Mouse (Mus musculus): ENCODE data around the gene Elovl1. TPM values are rescaled to one million over a fixed set of nuclear protein-coding genes. Genes with fewer than 3 reads are reported as not detected.

Elovl1 gene
- polyA plus RNA-seq, 1 experiment from 2014 or later: 36.6 TPM

GRCm38 (mm10) chr4:118424541-118425160, 3.2 kb upstream of the Elovl1 start:
- ATAC-seq: no peak
- Histone ChIP-seq H3K4me2 (ENCODE audit: low read length) (no peak overlapping the region), H3K36me3 (ENCODE audit: control insufficient read depth, insufficient read depth, low read length) (peaks cover 12% of the 10 kb centered on the region; the same call in 1 of the 2 replicates), H3K4me1 (ENCODE audit: control insufficient read depth, insufficient read depth, low read depth, low read length) (peaks cover 17% of the 10 kb centered on the region), H3K4me3 (ENCODE audit: low read length) (no peak overlapping the region), H3K27me3 (replicated peaks; ENCODE audit: control insufficient read depth, insufficient read depth, low read length) (no peaks in the 10 kb centered on the region), H3K9ac (ENCODE audit: low read depth, low read length) (no peak overlapping the region), H3K27ac (ENCODE audit: low read depth, low read length) (no peak overlapping the region), H3K9me3 (ENCODE audit: control insufficient read depth, low read length) (no peaks in the 10 kb centered on the region)
- 90% methylated on average over 4 of the region's 4 CpGs for WGBS

- Histone ChIP-seq H3K4me1 (ENCODE audit: control insufficient read depth, insufficient read depth, low read depth, low read length) (peaks cover 17% of the 10 kb centered on the region), H3K4me3 (ENCODE audit: low read length) (no peak overlapping the region), H3K9ac (ENCODE audit: low read depth, low read length) (no peak overlapping the region), H3K9me3 (ENCODE audit: control insufficient read depth, low read length) (no peaks in the 10 kb centered on the region), H3K4me2 (ENCODE audit: low read length) (no peak overlapping the region), H3K27me3 (replicated peaks; ENCODE audit: control insufficient read depth, insufficient read depth, low read length) (no peaks in the 10 kb centered on the region), H3K36me3 (ENCODE audit: control insufficient read depth, insufficient read depth, low read length) (peaks cover 12% of the 10 kb centered on the region; the same call in 1 of the 2 replicates), H3K27ac (ENCODE audit: low read depth, low read length) (no peak overlapping the region)
- 100% methylated on average over 1 of the region's 1 CpGs for WGBS
- no peak for ATAC-seq
Measured at GRCm38 (mm10) chr4:118425374-118425773, 2.5 kb upstream of the Elovl1 start.

- Histone ChIP-seq H3K27ac (ENCODE audit: low read depth, low read length) (peak overlapping the region; percentile 69), H3K36me3 (ENCODE audit: control insufficient read depth, insufficient read depth, low read length) (peaks cover 10% of the 10 kb centered on the region), H3K4me2 (ENCODE audit: low read length) (peak overlapping the region; percentile 90), H3K27me3 (replicated peaks; ENCODE audit: control insufficient read depth, insufficient read depth, low read length) (no peaks in the 10 kb centered on the region), H3K9ac (ENCODE audit: low read depth, low read length) (peak overlapping the region; percentile 79), H3K9me3 (ENCODE audit: control insufficient read depth, low read length) (no peaks in the 10 kb centered on the region), H3K4me1 (ENCODE audit: control insufficient read depth, insufficient read depth, low read depth, low read length) (peaks cover 17% of the 10 kb centered on the region), H3K4me3 (ENCODE audit: low read length) (peak overlapping the region; percentile 59)
- 3% methylated on average over 5 of the region's 5 CpGs for WGBS
- peak; percentile 31; the same call in 1 of the 2 replicates for ATAC-seq
Measured at GRCm38 (mm10) chr4:118427415-118427767, 502 bp upstream of the Elovl1 start.

- ATAC-seq: peak; percentile 15; the same call in 1 of the 2 replicates
- Histone ChIP-seq H3K9me3 (ENCODE audit: control insufficient read depth, low read length) (no peaks in the 10 kb centered on the region), H3K4me1 (ENCODE audit: control insufficient read depth, insufficient read depth, low read depth, low read length) (peaks cover 17% of the 10 kb centered on the region)
Measured at GRCm38 (mm10) chr4:118428531-118429214, 780 bp downstream of the Elovl1 start.

GRCm38 (mm10) chr4:118429215-118429895, 1.5 kb downstream of the Elovl1 start:
- peak overlapping the region; percentile 90 for H3K4me2 ChIP-seq (ENCODE audit: low read length)
- no peak overlapping the region for H3K4me3 ChIP-seq (ENCODE audit: low read length)
- H3K4me1 ChIP-seq (ENCODE audit: control insufficient read depth, insufficient read depth, low read depth, low read length): peaks cover 17% of the 10 kb centered on the region
- H3K27me3 ChIP-seq (replicated peaks; ENCODE audit: control insufficient read depth, insufficient read depth, low read length): no peaks in the 10 kb centered on the region
- no peaks in the 10 kb centered on the region for H3K9me3 ChIP-seq (ENCODE audit: control insufficient read depth, low read length)
- H3K36me3 ChIP-seq (ENCODE audit: control insufficient read depth, insufficient read depth, low read length): peaks cover 8% of the 10 kb centered on the region; the same call in 1 of the 2 replicates
- 63% methylated on average over 7 of the region's 7 CpGs for WGBS
- H3K9ac ChIP-seq (ENCODE audit: low read depth, low read length): no peak overlapping the region
- no peak overlapping the region for H3K27ac ChIP-seq (ENCODE audit: low read depth, low read length)
- ATAC-seq: no peak

More at GRCm38 (mm10) chr4:118428531-118429214, 780 bp downstream of the Elovl1 start:
- peak overlapping the region; percentile 59 for H3K4me3 ChIP-seq (ENCODE audit: low read length)
- H3K36me3 ChIP-seq (ENCODE audit: control insufficient read depth, insufficient read depth, low read length): peaks cover 8% of the 10 kb centered on the region; the same call in 1 of the 2 replicates
- 53% methylated on average over 15 of the region's 15 CpGs for WGBS
- H3K4me2 ChIP-seq (ENCODE audit: low read length): peak overlapping the region; percentile 90
- no peaks in the 10 kb centered on the region for H3K27me3 ChIP-seq (replicated peaks; ENCODE audit: control insufficient read depth, insufficient read depth, low read length)
- H3K27ac ChIP-seq (ENCODE audit: low read depth, low read length): peak overlapping the region; percentile 53
- peak overlapping the region; percentile 79 for H3K9ac ChIP-seq (ENCODE audit: low read depth, low read length)

- ATAC-seq: no peak
- no peak overlapping the region for H3K27ac ChIP-seq (ENCODE audit: low read depth, low read length)
- H3K4me1 ChIP-seq (ENCODE audit: control insufficient read depth, insufficient read depth, low read depth, low read length): peaks cover 19% of the 10 kb centered on the region
- WGBS: 52% methylated on average over 8 of the region's 8 CpGs
- H3K27me3 ChIP-seq (replicated peaks; ENCODE audit: control insufficient read depth, insufficient read depth, low read length): no peaks in the 10 kb centered on the region
- no peak overlapping the region for H3K4me2 ChIP-seq (ENCODE audit: low read length)
- peaks cover 8% of the 10 kb centered on the region; the same call in 1 of the 2 replicates for H3K36me3 ChIP-seq (ENCODE audit: control insufficient read depth, insufficient read depth, low read length)
- no peak overlapping the region for H3K9ac ChIP-seq (ENCODE audit: low read depth, low read length)
- H3K9me3 ChIP-seq (ENCODE audit: control insufficient read depth, low read length): no peaks in the 10 kb centered on the region
- H3K4me3 ChIP-seq (ENCODE audit: low read length): no peak overlapping the region
Measured at GRCm38 (mm10) chr4:118432332-118432731, 4.4 kb downstream of the Elovl1 start.

- under 1% methylated on average over 59 of the region's 67 CpGs for WGBS
- peak; percentile 97 for ATAC-seq
Measured at GRCm38 (mm10) chr4:118436820-118437603, 9.1 kb downstream of the Elovl1 start, which contains the start of gene Cdc20. Cdc20 (minus strand) TSS chr4:118437352.

GRCm38 (mm10) chr4:118437829-118438253, 9.9 kb downstream of the Elovl1 start:
- Histone ChIP-seq H3K4me2 (ENCODE audit: low read length) (peak overlapping the region; percentile 84), H3K27ac (ENCODE audit: low read depth, low read length) (peak overlapping the region; percentile 84), H3K36me3 (ENCODE audit: control insufficient read depth, insufficient read depth, low read length) (no peaks in the 10 kb centered on the region), H3K4me3 (ENCODE audit: low read length) (peak overlapping the region; percentile 48), H3K9ac (ENCODE audit: low read depth, low read length) (peak overlapping the region; percentile 58), H3K27me3 (replicated peaks; ENCODE audit: control insufficient read depth, insufficient read depth, low read length) (no peaks in the 10 kb centered on the region), H3K9me3 (ENCODE audit: control insufficient read depth, low read length) (no peaks in the 10 kb centered on the region), H3K4me1 (ENCODE audit: control insufficient read depth, insufficient read depth, low read depth, low read length) (peaks cover 11% of the 10 kb centered on the region)
- peak; percentile 30 for ATAC-seq
- 10% methylated on average over 12 of the region's 12 CpGs for WGBS

More at GRCm38 (mm10) chr4:118436820-118437603, 9.1 kb downstream of the Elovl1 start, which contains the start of gene Cdc20:
- peaks cover 5% of the 10 kb centered on the region; the same call in 1 of the 2 replicates for H3K36me3 ChIP-seq (ENCODE audit: control insufficient read depth, insufficient read depth, low read length)
- H3K4me2 ChIP-seq (ENCODE audit: low read length): peak within 1 kb of the TSS; percentile 84
- H3K27me3 ChIP-seq (replicated peaks; ENCODE audit: control insufficient read depth, insufficient read depth, low read length): no peaks in the 10 kb centered on the region
- no peaks in the 10 kb centered on the region for H3K9me3 ChIP-seq (ENCODE audit: control insufficient read depth, low read length)
- H3K27ac ChIP-seq (ENCODE audit: low read depth, low read length): peak within 1 kb of the TSS; percentile 84
- peak within 1 kb of the TSS; percentile 48 for H3K4me3 ChIP-seq (ENCODE audit: low read length)
- H3K4me1 ChIP-seq (ENCODE audit: control insufficient read depth, insufficient read depth, low read depth, low read length): peaks cover 11% of the 10 kb centered on the region
- H3K9ac ChIP-seq (ENCODE audit: low read depth, low read length): peak within 1 kb of the TSS; percentile 60
